Comparison of ENCODE assay signal across 11 mouse cellular contexts in genomic region chr6:14600543-14601249, GRCm38 (mm10).
DNase-seq lines count a peak whose midpoint lies in the region; ATAC-seq and TF ChIP-seq lines count a peak whose summit lies in the region.
"Had no signal": no experiment of that assay in that cellular context is flagged by ENCODE, and none has a peak within 500 bp of the region (broad histone marks: within the 10 kb centered on the region; RNA-seq: fewer than 3 reads in every experiment).

No protein-coding gene starts in this region.

- DNase-seq in layer of hippocampus, adult 9-11 months = peak; percentile 3
- no peak for DNase-seq in layer of hippocampus, adult 2 months (ENCODE audit: low spot score in 2 of 2)
- peak; percentile 6 for DNase-seq in kidney, postnatal 10 days
- no peak for DNase-seq in gastrocnemius, postnatal 25 days
- no peak for DNase-seq in cerebellum, postnatal 10 days
- DNase-seq: cerebellum, postnatal 25 days; liver, embryonic 13.5 days had no signal

- no peaks in the 10 kb centered on the region for H3K27me3 ChIP-seq in forebrain, embryonic 16.5 days (replicated peaks; ENCODE audit: control insufficient read depth, insufficient read depth, low read length)
- H3K27me3 ChIP-seq in neural tube, embryonic 14.5 days (ENCODE audit: control insufficient read depth, insufficient read depth, low read length) = no peaks in the 10 kb centered on the region
- H3K27me3 ChIP-seq: liver, embryonic 13.5 days had no signal

- H3K4me3 ChIP-seq in layer of hippocampus, adult 2 months = no peak overlapping the region
- H3K4me3 ChIP-seq in forebrain, embryonic 16.5 days (replicated peaks; ENCODE audit: low read length) = no peak overlapping the region
- no peak overlapping the region for H3K4me3 ChIP-seq in neural tube, embryonic 14.5 days (ENCODE audit: low read depth, low read length)
- H3K4me3 ChIP-seq: liver, embryonic 13.5 days had no signal

- TF ChIP-seq CTCF in layer of hippocampus, adult 2 months (conservative IDR thresholded peaks at IDR 0.05) = no peak

- no peak overlapping the region for H3K9ac ChIP-seq in forebrain, embryonic 16.5 days (replicated peaks; ENCODE audit: low read depth, low read length)
- H3K9ac ChIP-seq in neural tube, embryonic 14.5 days (replicated peaks; ENCODE audit: low read depth, low read length) = no peak overlapping the region
- H3K9ac ChIP-seq: liver, embryonic 13.5 days had no signal

- peak; percentile 99 for ATAC-seq in forebrain, embryonic 16.5 days
- ATAC-seq in neural tube, embryonic 14.5 days (ENCODE audit: low read depth) = peak; percentile 97
- ATAC-seq in megakaryocyte progenitor cell, adult 5-6 weeks (replicated peaks; ENCODE audit: poor library complexity) = no peak
- ATAC-seq: activated CD4-positive, CD25-positive, alpha-beta regulatory T cell, adult 4 months had no signal

- no peaks in the 10 kb centered on the region for H3K36me3 ChIP-seq in forebrain, embryonic 16.5 days (ENCODE audit: control insufficient read depth, insufficient read depth)
- H3K36me3 ChIP-seq in neural tube, embryonic 14.5 days (ENCODE audit: control insufficient read depth, insufficient read depth, low read length) = no peaks in the 10 kb centered on the region
- H3K36me3 ChIP-seq: liver, embryonic 13.5 days had no signal

- H3K4me2 ChIP-seq in forebrain, embryonic 16.5 days (ENCODE audit: low read length) = peak overlapping the region; percentile 37
- peak overlapping the region; percentile 23; the same call in 1 of the 2 replicates for H3K4me2 ChIP-seq in neural tube, embryonic 14.5 days (ENCODE audit: low read depth, low read length)
- H3K4me2 ChIP-seq: liver, embryonic 13.5 days had no signal

- WGBS in forebrain, embryonic 16.5 days = 17% methylated on average over 13 of the region's 13 CpGs
- 40% methylated on average over 13 of the region's 13 CpGs for WGBS in neural tube, embryonic 14.5 days

- no peak overlapping the region for H3K27ac ChIP-seq in layer of hippocampus, adult 2 months
- peak overlapping the region; percentile 37; the same call in 1 of the 2 replicates for H3K27ac ChIP-seq in forebrain, embryonic 16.5 days (ENCODE audit: low read length)
- peak overlapping the region; percentile 10; the same call in 1 of the 2 replicates for H3K27ac ChIP-seq in neural tube, embryonic 14.5 days (ENCODE audit: low read depth, low read length)
- H3K27ac ChIP-seq: liver, embryonic 13.5 days had no signal

- no peaks in the 10 kb centered on the region for H3K9me3 ChIP-seq in forebrain, embryonic 16.5 days (ENCODE audit: control insufficient read depth, low read length)
- H3K9me3 ChIP-seq in neural tube, embryonic 14.5 days (ENCODE audit: control insufficient read depth, low read length) = no peaks in the 10 kb centered on the region
- H3K9me3 ChIP-seq: liver, embryonic 13.5 days had no signal

- H3K4me1 ChIP-seq in forebrain, embryonic 16.5 days (replicated peaks; ENCODE audit: control insufficient read depth, insufficient read depth, low read length) = peaks cover 10% of the 10 kb centered on the region
- 0 out of 2 replicates have a peak, but pooled peaks cover 4% of the 10 kb centered on the region for H3K4me1 ChIP-seq in neural tube, embryonic 14.5 days (ENCODE audit: control insufficient read depth, insufficient read depth, low read length)
- H3K4me1 ChIP-seq: liver, embryonic 13.5 days had no signal

Comparison
In these comparisons a context has a peak if more than half of its experiments do, and no peak if none do; other contexts are left out.
1. DNase-seq: peak in layer of hippocampus, adult 9-11 months (single experiment) and kidney, postnatal 10 days (single experiment); none in layer of hippocampus, adult 2 months (0 of 2), gastrocnemius, postnatal 25 days (single experiment) and cerebellum, postnatal 10 days (0 of 2).